Mouse (Mus musculus): Measurements from ENCODE around the gene B3gnt6.

DNA sequence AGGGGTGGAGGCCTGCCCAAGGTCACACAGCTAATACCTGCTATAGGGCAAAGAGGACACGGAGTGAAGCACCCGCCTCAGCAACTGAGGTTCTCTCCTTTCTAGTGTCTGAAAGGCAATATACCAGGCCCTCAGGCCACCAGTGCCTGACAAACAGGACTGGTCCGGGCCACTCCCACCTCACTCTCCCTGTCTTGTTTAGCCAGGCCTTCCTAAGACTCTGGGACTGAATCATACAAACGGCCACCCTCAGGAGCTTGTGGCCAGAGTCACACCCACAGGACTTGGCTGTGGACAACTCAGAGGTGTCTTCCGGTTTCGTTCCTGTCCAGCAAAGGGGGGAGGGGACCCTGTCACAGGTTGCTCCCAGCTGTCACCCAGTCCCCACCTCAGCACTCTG, 37.0 kb downstream of the B3gnt6 start:
- TF ChIP-seq CTCF (IDR thresholded peaks at IDR 0.05) = no peak
- TF ChIP-seq POLR2A (IDR thresholded peaks at IDR 0.05; ENCODE audit: insufficient read depth, low read depth, low read length) = no peak
- TF ChIP-seq EP300 (IDR thresholded peaks at IDR 0.05; ENCODE audit: insufficient read depth, low read depth, low read length) = no peak
